Mouse (Mus musculus) limb, embryonic 12.5 days (tissue): ENCODE results near the gene Lhcgr. TPM values are rescaled to one million over a fixed set of nuclear protein-coding genes. Genes with fewer than 3 reads are reported as not detected.
A peak's percentile ranks its signal among the peaks of the same experiment; 100 is the strongest.

Source experiments
- ATAC-seq: fragments of 200-750 bp; cut with Nextera tagmentation; 2 replicates; pipeline ENCODE4 v1.8.0; 2017; ENCODE audit warnings: low read depth, moderate TSS enrichment; ENCODE audit not compliant: insufficient number of reproducible peaks, insufficient read depth, low FRiP score, low TSS enrichment
- H3K27ac ChIP-seq: fragments of 300-500 bp; sonication (generic); 2 replicates; pipeline ENCODE4 v1.5.1; 2016; ENCODE audit warnings: mild to moderate bottlenecking, moderate library complexity
- H3K27me3 ChIP-seq: fragments of 300-500 bp; sonication (generic); 2 replicates; pipeline ENCODE4 v1.6.1; 2016; ENCODE audit warnings: mild to moderate bottlenecking, moderate library complexity
- H3K36me3 ChIP-seq: fragments of 300-500 bp; sonication (generic); 2 replicates; pipeline ENCODE4 v1.6.1; 2016; ENCODE audit warnings: mild to moderate bottlenecking, moderate library complexity
- H3K4me1 ChIP-seq: fragments of 300-500 bp; sonication (generic); replicated peaks from 2 replicates; pipeline ENCODE4 v1.6.1; 2016
- H3K4me2 ChIP-seq: fragments of 300-500 bp; sonication (generic); 2 replicates; pipeline ENCODE4 v1.6.1; 2016; ENCODE audit warnings: mild to moderate bottlenecking, moderate library complexity
- H3K4me3 ChIP-seq: fragments of 300-500 bp; sonication (generic); replicated peaks from 2 replicates; pipeline ENCODE4 v1.5.1; 2016; ENCODE audit warnings: mild to moderate bottlenecking
- H3K9ac ChIP-seq: fragments of 300-500 bp; sonication (generic); replicated peaks from 2 replicates; pipeline ENCODE4 v1.6.1; 2016; ENCODE audit warnings: mild to moderate bottlenecking, moderate library complexity
- H3K9me3 ChIP-seq: fragments of 300-500 bp; sonication (generic); 2 replicates; pipeline ENCODE4 v1.6.1; 2016; ENCODE audit warnings: mild to moderate bottlenecking, moderate library complexity
- WGBS: fragments of 180-500 bp; shearing (Covaris S2); methylation state at CpG from one replicate; pipeline ENCODE4 v1.1.7; 2016; 5-methylcytosine and 5-hydroxymethylcytosine counted together
- polyA plus RNA-seq: library from polyadenylated mRNA; unstranded; fragments of >200 nt; fragmentation: Nextera tagmentation; extraction: Ambion mirVana; gene quantifications from 2 replicates; pipeline ENCODE4 v1.2.1, GENCODE M21; 2016

Gene Lhcgr
- polyA plus RNA-seq, 1 experiment from 2014 or later = 0.35 TPM

GRCm38 (mm10) chr17:88770081-88770480 is 21.7 kb downstream of the Lhcgr start:
- Histone ChIP-seq H3K27ac (no peak overlapping the region), H3K9me3 (no peaks in the 10 kb centered on the region), H3K27me3 (no peaks in the 10 kb centered on the region), H3K36me3 (no peaks in the 10 kb centered on the region), H3K9ac (no peak overlapping the region), H3K4me1 (peaks cover 16% of the 10 kb centered on the region), H3K4me3 (no peak overlapping the region), H3K4me2 (no peak overlapping the region)
- no peak for ATAC-seq
- 89% methylated on average over 7 of the region's 7 CpGs for WGBS

DNA sequence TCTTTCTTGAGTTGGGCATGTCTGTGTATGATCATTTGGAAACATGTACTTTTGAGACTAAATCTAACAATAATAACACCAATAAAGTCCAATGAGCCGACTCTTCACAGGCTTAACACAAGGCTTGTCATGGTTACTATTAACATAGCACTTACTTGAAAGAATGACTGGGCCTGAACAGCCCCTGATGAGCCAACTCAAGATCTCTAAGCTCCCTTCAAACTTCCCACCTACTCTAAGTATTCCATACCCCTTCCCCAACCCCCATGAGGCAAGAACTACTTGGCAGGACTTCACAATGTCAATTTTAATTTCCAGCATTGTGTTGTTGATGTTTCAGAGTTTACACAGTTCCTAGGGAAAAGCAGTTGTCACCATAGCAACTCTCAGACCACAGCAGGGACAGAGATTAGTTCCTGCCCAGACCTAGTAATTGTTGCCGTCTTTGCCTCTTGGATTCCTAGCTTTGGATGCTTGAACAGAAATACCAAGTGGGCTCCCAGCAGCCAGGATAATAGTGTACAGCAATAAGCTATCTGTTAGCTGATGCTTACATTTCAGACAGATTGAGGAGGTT is 22.4 kb downstream of the Lhcgr start:
- H3K27ac ChIP-seq = no peak overlapping the region
- no peaks in the 10 kb centered on the region for H3K27me3 ChIP-seq
- peaks cover 15% of the 10 kb centered on the region for H3K4me1 ChIP-seq
- H3K4me3 ChIP-seq = no peak overlapping the region
- H3K36me3 ChIP-seq = no peaks in the 10 kb centered on the region
- H3K4me2 ChIP-seq = no peak overlapping the region
- WGBS = 68% methylated on average over 2 of the region's 2 CpGs
- no peak overlapping the region for H3K9ac ChIP-seq
- ATAC-seq = no peak
- no peaks in the 10 kb centered on the region for H3K9me3 ChIP-seq

DNA sequence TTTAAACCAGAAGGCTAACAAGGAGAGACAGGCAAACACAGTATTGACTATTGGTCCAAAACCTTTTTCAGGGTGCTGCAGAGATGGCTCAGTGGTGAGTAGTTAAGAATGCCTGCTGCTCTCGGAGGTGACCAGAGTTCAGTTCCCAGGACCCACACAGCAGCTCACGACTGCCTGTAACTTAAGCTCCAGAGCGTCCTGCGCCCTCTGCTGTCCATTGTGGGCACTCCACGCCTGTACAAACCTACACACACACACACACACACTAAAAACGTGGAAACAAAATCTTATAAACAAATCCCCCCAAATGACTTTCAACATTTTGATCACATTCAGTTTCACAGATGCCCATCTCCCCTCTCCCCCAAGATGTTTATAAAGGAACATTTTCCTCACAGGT is 24.9 kb downstream of the Lhcgr start:
- H3K9me3 ChIP-seq = no peaks in the 10 kb centered on the region
- H3K9ac ChIP-seq = no peak overlapping the region
- H3K4me2 ChIP-seq = no peak overlapping the region
- 0 out of 2 replicates have a peak, but pooled peaks cover 6% of the 10 kb centered on the region for H3K4me1 ChIP-seq
- no peak for ATAC-seq
- no peaks in the 10 kb centered on the region for H3K27me3 ChIP-seq
- H3K36me3 ChIP-seq = no peaks in the 10 kb centered on the region
- 91% methylated on average over 6 of the region's 6 CpGs for WGBS
- H3K27ac ChIP-seq = no peak overlapping the region
- no peak overlapping the region for H3K4me3 ChIP-seq

- 56% methylated on average over 3 of the region's 3 CpGs for WGBS
- peak; percentile 66 for ATAC-seq
- Histone ChIP-seq H3K9ac (no peak overlapping the region), H3K27ac (peak overlapping the region; percentile 35), H3K4me3 (no peak overlapping the region), H3K36me3 (no peaks in the 10 kb centered on the region), H3K27me3 (no peaks in the 10 kb centered on the region), H3K4me1 (0 out of 2 replicates have a peak, but pooled peaks cover 6% of the 10 kb centered on the region), H3K9me3 (no peaks in the 10 kb centered on the region), H3K4me2 (no peak overlapping the region)
Observed at GRCm38 (mm10) chr17:88764136-88764485, 27.7 kb downstream of the Lhcgr start.

DNA sequence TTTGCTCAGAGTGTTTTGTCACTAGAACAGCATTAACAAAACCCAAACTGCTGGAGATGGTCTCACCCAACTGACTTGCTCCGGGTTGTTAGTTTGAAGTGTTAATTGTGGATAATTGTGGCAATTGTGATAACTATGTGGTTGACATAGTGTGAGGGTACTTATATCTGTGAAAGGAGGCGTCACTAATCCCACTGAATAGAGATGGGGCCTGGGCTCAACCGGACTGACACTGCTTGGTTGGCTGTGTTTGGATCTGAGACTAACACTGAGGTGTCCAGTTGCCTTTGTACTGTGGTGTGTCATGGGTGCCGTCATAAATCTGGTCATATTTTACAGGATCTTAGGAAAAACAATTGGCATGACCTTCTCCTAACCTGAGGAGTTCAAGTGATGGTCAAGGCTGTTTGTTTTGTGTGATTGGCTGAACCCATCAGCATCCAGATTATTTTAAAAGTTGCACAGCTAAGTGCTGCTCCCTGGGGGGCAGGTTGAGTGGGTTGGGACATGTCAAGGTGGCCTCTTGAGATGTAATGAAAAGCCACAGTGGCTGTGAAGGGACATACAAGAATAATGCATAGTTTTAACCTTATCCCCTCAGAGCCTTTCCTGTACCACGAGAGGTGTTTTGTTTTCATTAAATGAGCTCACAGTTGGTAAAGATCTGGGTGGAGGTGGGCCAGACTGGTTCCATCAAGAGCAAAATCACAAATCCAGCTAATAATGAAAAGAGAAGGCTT is 28.2 kb downstream of the Lhcgr start:
- Histone ChIP-seq H3K9me3 (no peaks in the 10 kb centered on the region), H3K4me1 (0 out of 2 replicates have a peak, but pooled peaks cover 6% of the 10 kb centered on the region), H3K27ac (peak overlapping the region; percentile 17; the same call in 1 of the 2 replicates), H3K4me2 (no peak overlapping the region), H3K27me3 (no peaks in the 10 kb centered on the region), H3K9ac (no peak overlapping the region), H3K4me3 (no peak overlapping the region), H3K36me3 (no peaks in the 10 kb centered on the region)
- WGBS = 54% methylated on average over 5 of the region's 5 CpGs
- ATAC-seq = peak; percentile 59

DNA sequence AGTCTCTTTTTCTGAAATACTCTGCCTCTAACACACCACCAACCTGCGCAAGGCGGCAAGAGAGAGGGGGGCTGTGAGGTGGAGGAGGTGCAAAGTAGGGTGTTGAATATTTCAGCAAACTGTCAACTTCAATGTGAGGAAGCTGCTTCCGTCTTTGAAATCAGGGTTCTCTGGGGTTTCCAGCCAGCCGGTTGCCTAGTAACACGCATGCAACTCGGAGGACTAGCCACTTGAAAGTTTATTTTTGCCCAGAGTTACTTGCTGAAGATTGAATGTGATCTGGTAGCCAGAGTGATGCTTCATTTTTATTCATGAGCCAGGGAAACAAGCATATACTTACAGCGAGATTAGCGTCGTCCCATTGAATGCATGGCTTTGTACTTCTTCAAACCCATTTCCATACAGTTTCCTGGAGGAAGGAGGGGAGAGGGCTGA is 33.8 kb downstream of the Lhcgr start:
- Histone ChIP-seq H3K9me3 (no peaks in the 10 kb centered on the region), H3K27ac (no peak overlapping the region), H3K4me1 (peaks cover 21% of the 10 kb centered on the region), H3K4me3 (no peak overlapping the region), H3K4me2 (no peak overlapping the region), H3K27me3 (peaks cover 4% of the 10 kb centered on the region; the same call in 1 of the 2 replicates), H3K9ac (no peak overlapping the region), H3K36me3 (no peaks in the 10 kb centered on the region)
- WGBS = 28% methylated on average over 9 of the region's 9 CpGs
- ATAC-seq = no peak

DNA sequence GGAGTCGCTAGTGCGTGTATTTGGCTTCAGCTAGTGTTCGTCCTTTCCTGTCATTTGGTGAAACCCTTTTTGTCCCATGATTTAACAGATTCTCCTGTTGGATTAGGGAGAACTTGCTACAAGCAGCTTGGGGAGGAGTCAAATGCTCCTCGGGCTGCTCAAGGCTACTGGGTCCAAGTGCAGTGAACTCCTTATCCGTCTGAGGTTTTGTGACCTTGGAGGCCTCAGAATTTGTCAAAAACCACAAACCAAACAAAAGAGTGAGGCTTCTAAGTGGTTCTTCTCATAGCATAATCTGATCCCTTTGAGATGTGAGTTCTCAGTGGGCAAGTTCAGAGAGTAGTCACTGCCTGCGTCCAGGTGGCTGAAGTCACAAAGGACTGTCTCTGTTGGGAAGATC is 36.0 kb downstream of the Lhcgr start:
- H3K27me3 ChIP-seq = peaks cover 4% of the 10 kb centered on the region; the same call in 1 of the 2 replicates
- WGBS = 75% methylated on average over 6 of the region's 6 CpGs

GRCm38 (mm10) chr17:88753472-88753857 is 38.3 kb downstream of the Lhcgr start:
- Histone ChIP-seq H3K4me3 (peak overlapping the region; percentile 7; the same call in 1 of the 2 replicates), H3K9ac (no peak overlapping the region), H3K9me3 (no peaks in the 10 kb centered on the region), H3K4me1 (peaks cover 27% of the 10 kb centered on the region), H3K27me3 (peaks cover 4% of the 10 kb centered on the region; the same call in 1 of the 2 replicates), H3K36me3 (no peaks in the 10 kb centered on the region), H3K4me2 (peak overlapping the region; percentile 50), H3K27ac (no peak overlapping the region)
- peak; percentile 18; the same call in 1 of the 2 replicates for ATAC-seq
- WGBS = 29% methylated on average over 12 of the region's 12 CpGs

More for the DNA sequence above, 36.0 kb downstream of the Lhcgr start:
- no peak overlapping the region for H3K4me3 ChIP-seq
- peaks cover 27% of the 10 kb centered on the region for H3K4me1 ChIP-seq
- H3K9me3 ChIP-seq = no peaks in the 10 kb centered on the region
- H3K27ac ChIP-seq = no peak overlapping the region
- H3K9ac ChIP-seq = no peak overlapping the region
- H3K36me3 ChIP-seq = no peaks in the 10 kb centered on the region
- H3K4me2 ChIP-seq = no peak overlapping the region
- ATAC-seq = no peak

- Histone ChIP-seq H3K4me1 (peaks cover 23% of the 10 kb centered on the region), H3K27ac (no peak overlapping the region), H3K4me2 (peak overlapping the region; percentile 50), H3K4me3 (peak overlapping the region; percentile 7; the same call in 1 of the 2 replicates), H3K27me3 (peaks cover 4% of the 10 kb centered on the region; the same call in 1 of the 2 replicates), H3K9ac (no peak overlapping the region), H3K36me3 (no peaks in the 10 kb centered on the region), H3K9me3 (no peaks in the 10 kb centered on the region)
- ATAC-seq = 0 out of 2 replicates have a peak, but pooled peaks have one; percentile 39
- 4% methylated on average over 17 of the region's 17 CpGs for WGBS
Observed at GRCm38 (mm10) chr17:88752827-88753471, 38.8 kb downstream of the Lhcgr start.

GRCm38 (mm10) chr17:88749646-88750045 is 42.1 kb downstream of the Lhcgr start:
- H3K4me2 ChIP-seq = no peak overlapping the region

DNA sequence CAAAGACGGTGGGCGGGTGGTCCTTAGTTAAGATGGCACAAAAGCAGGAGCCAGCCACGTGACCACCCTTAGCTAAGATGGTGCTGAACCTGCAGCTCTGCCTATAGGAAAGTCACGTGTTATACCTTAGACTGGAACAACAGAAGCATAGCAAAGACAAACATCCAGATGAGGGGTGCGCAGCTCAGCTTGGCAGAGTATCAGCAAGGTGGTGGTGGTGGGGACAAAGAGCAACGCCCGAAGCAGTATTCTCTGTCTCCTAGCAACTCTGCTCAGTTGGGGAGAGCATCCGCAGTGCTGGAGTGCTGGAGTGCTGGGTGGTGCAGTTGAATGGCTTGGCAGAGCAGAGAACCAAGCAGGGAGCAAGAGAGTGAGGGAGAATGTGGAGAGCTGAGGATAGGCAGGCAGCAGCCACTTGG is 85.5 kb downstream of the Lhcgr start:
- Histone ChIP-seq H3K27me3 (no peaks in the 10 kb centered on the region), H3K4me2 (no peak overlapping the region), H3K9me3 (no peaks in the 10 kb centered on the region), H3K9ac (no peak overlapping the region), H3K27ac (no peak overlapping the region), H3K36me3 (no peaks in the 10 kb centered on the region), H3K4me3 (no peak overlapping the region), H3K4me1 (no peaks in the 10 kb centered on the region)
- WGBS = 62% methylated on average over 8 of the region's 8 CpGs
- ATAC-seq = no peak

More at GRCm38 (mm10) chr17:88749646-88750045, 42.1 kb downstream of the Lhcgr start:
- Histone ChIP-seq H3K27me3 (peaks cover 2% of the 10 kb centered on the region; the same call in 1 of the 2 replicates), H3K27ac (no peak overlapping the region), H3K4me3 (no peak overlapping the region), H3K9me3 (no peaks in the 10 kb centered on the region), H3K36me3 (no peaks in the 10 kb centered on the region), H3K4me1 (peaks cover 15% of the 10 kb centered on the region; the same call in 1 of the 2 replicates), H3K9ac (no peak overlapping the region)
- 82% methylated on average over 8 of the region's 8 CpGs for WGBS
- no peak for ATAC-seq
